Mouse (Mus musculus) intestine, embryonic 16.5 days (tissue): ENCODE data around the gene Nmt1. TPM values are rescaled to one million over a fixed set of nuclear protein-coding genes. Genes with fewer than 3 reads are reported as not detected.

ENCODE experiments used
- ATAC-seq: fragments of 200-750 bp; cut with Nextera tagmentation; 2 replicates; pipeline ENCODE4 v1.8.0; 2017; ENCODE audit warnings: moderate TSS enrichment, moderate library complexity
- H3K27ac ChIP-seq: fragments of 300-500 bp; sonication (generic); 2 replicates; pipeline ENCODE4 v1.5.1; 2014; ENCODE audit warnings: mild to moderate bottlenecking, low read length
- H3K27me3 ChIP-seq: fragments of 300-500 bp; sonication (generic); replicated peaks from 2 replicates; pipeline ENCODE4 v1.6.1; 2014; ENCODE audit warnings: low read length, control low read depth, mixed read lengths; ENCODE audit not compliant: control insufficient read depth, insufficient read depth
- H3K36me3 ChIP-seq: fragments of 300-500 bp; sonication (generic); 2 replicates; pipeline ENCODE4 v1.6.1; 2014; ENCODE audit warnings: low read length, control low read depth; ENCODE audit not compliant: control insufficient read depth, insufficient read depth
- H3K4me1 ChIP-seq: fragments of 300-500 bp; sonication (generic); 2 replicates; pipeline ENCODE4 v1.6.1; 2014; ENCODE audit warnings: low read length, control low read depth, mixed read lengths; ENCODE audit not compliant: control insufficient read depth, insufficient read depth
- H3K4me2 ChIP-seq: fragments of 300-500 bp; sonication (generic); 2 replicates; pipeline ENCODE4 v1.6.1; 2014; ENCODE audit warnings: low read depth, low read length, control low read depth
- H3K4me3 ChIP-seq: fragments of 300-500 bp; sonication (generic); 2 replicates; pipeline ENCODE4 v1.5.1; 2014; ENCODE audit warnings: mild to moderate bottlenecking, low read length
- H3K9ac ChIP-seq: fragments of 300-500 bp; sonication (generic); 2 replicates; pipeline ENCODE4 v1.6.1; 2014; ENCODE audit warnings: low read depth, low read length
- H3K9me3 ChIP-seq: fragments of 300-500 bp; sonication (generic); 2 replicates; pipeline ENCODE4 v1.6.1; 2016; ENCODE audit warnings: low read length, control low read depth; ENCODE audit not compliant: control insufficient read depth
- WGBS: fragments of 180-500 bp; shearing (Covaris S2); extraction: QIAGEN DNeasy Blood & Tissue Kit; methylation state at CpG from one replicate; pipeline ENCODE4 v1.1.7; 2014; 5-methylcytosine and 5-hydroxymethylcytosine counted together
- polyA plus RNA-seq: library from polyadenylated mRNA; unstranded; fragments of >200 nt; fragmentation: Nextera tagmentation; extraction: Ambion mirVana; gene quantifications from 2 replicates; pipeline ENCODE4 v1.2.1, GENCODE M21; 2015

Nmt1 gene
- polyA plus RNA-seq, result 55.9 and 59.6 TPM in 2 replicates

GRCm38 (mm10) chr11:103028176-103028891, at the start of gene Nmt1, which contains the start of gene Dcakd:
Gene Nmt1, plus strand, starts transcription at chr11:103028190.
Gene Dcakd, minus strand, starts transcription at chr11:103028333.
- H3K27ac ChIP-seq, result peak within 1 kb of the TSS; percentile 66
- no peaks in the 10 kb centered on the region for H3K9me3 ChIP-seq
- no peaks in the 10 kb centered on the region for H3K27me3 ChIP-seq
- peaks cover 17% of the 10 kb centered on the region for H3K4me1 ChIP-seq
- peak within 1 kb of the TSS; percentile 73 for H3K9ac ChIP-seq
- peak; percentile 99 for ATAC-seq
- no peaks in the 10 kb centered on the region for H3K36me3 ChIP-seq
- peak within 1 kb of the TSS; percentile 77 for H3K4me3 ChIP-seq
- under 1% methylated on average over 36 of the region's 36 CpGs for WGBS
- peak within 1 kb of the TSS; percentile 69 for H3K4me2 ChIP-seq

GRCm38 (mm10) chr11:102981151-102981890, 46.7 kb upstream of the Nmt1 start:
- no peaks in the 10 kb centered on the region for H3K36me3 ChIP-seq
- H3K4me2 ChIP-seq, result no peak overlapping the region
- WGBS, result 53% methylated on average over 10 of the region's 10 CpGs
- no peak overlapping the region for H3K27ac ChIP-seq
- peaks cover 8% of the 10 kb centered on the region; the same call in 1 of the 2 replicates for H3K4me1 ChIP-seq
- H3K27me3 ChIP-seq, result no peaks in the 10 kb centered on the region
- H3K4me3 ChIP-seq, result no peak overlapping the region
- H3K9ac ChIP-seq, result no peak overlapping the region
- ATAC-seq, result no peak
- H3K9me3 ChIP-seq, result no peaks in the 10 kb centered on the region

GRCm38 (mm10) chr11:102984086-102984485, 43.9 kb upstream of the Nmt1 start:
- Histone ChIP-seq H3K4me1 (peaks cover 4% of the 10 kb centered on the region; the same call in 1 of the 2 replicates), H3K4me2 (no peak overlapping the region), H3K27me3 (peaks cover 2% of the 10 kb centered on the region; the same call in 1 of the 2 replicates), H3K27ac (no peak overlapping the region), H3K9ac (no peak overlapping the region), H3K36me3 (no peaks in the 10 kb centered on the region), H3K4me3 (no peak overlapping the region), H3K9me3 (no peaks in the 10 kb centered on the region)
- ATAC-seq, result no peak
- 84% methylated on average over 9 of the region's 9 CpGs for WGBS

DNA sequence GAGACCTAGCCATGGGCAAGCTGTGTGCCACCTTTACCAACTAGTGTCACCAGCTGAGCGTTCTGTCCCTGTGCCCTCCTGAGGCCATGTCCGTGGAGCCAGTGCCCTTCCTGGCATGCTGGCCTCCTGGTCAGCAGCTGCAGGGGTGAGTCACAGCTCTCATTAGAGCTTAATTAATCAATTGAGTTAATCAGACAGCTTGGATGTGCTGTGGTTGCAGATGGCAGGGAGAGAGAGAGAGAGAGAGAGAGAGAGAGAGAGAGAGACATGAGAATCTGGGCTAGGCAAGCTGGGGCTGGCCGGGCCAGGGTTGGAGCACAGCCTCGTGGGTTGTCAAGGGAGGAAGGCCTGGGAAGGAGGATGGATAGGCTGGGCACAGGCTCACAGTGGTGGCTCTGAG, 43.4 kb upstream of the Nmt1 start:
- WGBS, result 62% methylated on average over 4 of the region's 4 CpGs
- ATAC-seq, result no peak

GRCm38 (mm10) chr11:102985160-102985559, 42.8 kb upstream of the Nmt1 start:
- Histone ChIP-seq H3K4me3 (no peak overlapping the region), H3K9me3 (no peaks in the 10 kb centered on the region), H3K27me3 (peaks cover 12% of the 10 kb centered on the region), H3K4me2 (no peak overlapping the region), H3K36me3 (no peaks in the 10 kb centered on the region), H3K4me1 (peaks cover 11% of the 10 kb centered on the region), H3K27ac (no peak overlapping the region), H3K9ac (no peak overlapping the region)
- 60% methylated on average over 6 of the region's 6 CpGs for whole genome bisulfite sequencing
- no peak for ATAC-seq

More for the DNA sequence above, 43.4 kb upstream of the Nmt1 start:
- H3K4me3 ChIP-seq, result no peak overlapping the region
- no peaks in the 10 kb centered on the region for H3K36me3 ChIP-seq
- H3K9ac ChIP-seq, result no peak overlapping the region
- peaks cover 7% of the 10 kb centered on the region; the same call in 1 of the 2 replicates for H3K27me3 ChIP-seq
- H3K4me2 ChIP-seq, result no peak overlapping the region
- no peaks in the 10 kb centered on the region for H3K9me3 ChIP-seq
- peaks cover 5% of the 10 kb centered on the region for H3K4me1 ChIP-seq
- no peak overlapping the region for H3K27ac ChIP-seq

DNA sequence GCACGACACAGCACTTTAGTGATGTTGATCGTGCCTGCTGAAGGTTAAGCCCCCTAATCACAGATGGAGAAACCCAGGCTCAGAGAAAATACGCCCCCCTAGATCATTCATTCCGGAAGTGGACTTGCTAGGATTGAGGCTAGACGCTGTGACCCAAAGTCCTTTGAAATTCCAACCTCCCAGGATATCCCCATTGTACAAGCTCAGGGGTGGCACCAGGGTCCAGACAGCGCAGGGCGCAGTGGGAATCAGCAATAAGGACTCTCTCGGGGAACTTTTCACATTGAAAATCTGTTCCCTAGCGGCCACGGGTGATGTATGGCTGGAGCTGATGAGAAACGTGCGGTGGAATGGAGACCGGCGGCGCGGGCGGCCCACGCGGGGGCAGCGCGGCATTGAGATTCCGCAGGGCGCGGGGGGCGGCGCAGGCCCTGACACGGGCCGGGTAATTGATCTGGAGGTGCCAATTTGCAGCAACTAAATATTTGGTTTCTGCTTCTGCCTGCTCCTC, 38.3 kb upstream of the Nmt1 start:
- 10% methylated on average over 28 of the region's 28 CpGs for WGBS

DNA sequence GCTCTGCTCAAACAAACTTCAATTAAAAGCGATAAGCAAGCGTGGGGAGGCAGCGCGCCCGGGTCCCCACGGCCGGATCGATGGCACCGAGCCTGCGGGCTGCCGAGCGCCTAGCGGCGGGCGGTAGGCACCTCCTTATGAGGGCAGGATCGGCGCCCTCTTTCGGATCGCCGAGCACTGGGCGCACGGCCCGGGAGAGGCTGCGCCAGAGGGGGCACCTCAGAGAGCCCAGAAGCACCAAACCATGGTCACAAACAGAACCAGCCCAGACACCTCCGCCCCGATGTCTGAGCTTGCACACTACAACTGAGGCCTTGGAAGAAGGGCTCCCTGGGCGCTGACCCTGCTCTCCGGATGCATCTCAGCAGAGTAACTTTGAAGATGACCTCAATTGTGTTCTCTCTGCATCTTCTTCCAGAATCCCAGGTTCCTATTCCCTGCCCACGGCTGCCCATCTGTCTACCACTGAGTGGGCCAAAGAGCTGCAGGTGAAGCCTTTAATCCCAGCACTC, 37.8 kb upstream of the Nmt1 start:
- no peaks in the 10 kb centered on the region for H3K36me3 ChIP-seq
- no peak overlapping the region for H3K27ac ChIP-seq
- peak overlapping the region; percentile 73 for H3K4me2 ChIP-seq
- peak overlapping the region; percentile 66 for H3K9ac ChIP-seq
- ATAC-seq, result peak; percentile 32; the same call in 1 of the 2 replicates
- peak overlapping the region; percentile 46 for H3K4me3 ChIP-seq
- 3% methylated on average over 29 of the region's 29 CpGs for WGBS
- peaks cover 19% of the 10 kb centered on the region for H3K27me3 ChIP-seq
- H3K9me3 ChIP-seq, result no peaks in the 10 kb centered on the region
- H3K4me1 ChIP-seq, result peaks cover 18% of the 10 kb centered on the region

More for the DNA sequence above, 38.3 kb upstream of the Nmt1 start:
- peak overlapping the region; percentile 73 for H3K4me2 ChIP-seq
- H3K4me1 ChIP-seq, result peaks cover 18% of the 10 kb centered on the region
- no peak overlapping the region for H3K27ac ChIP-seq
- H3K36me3 ChIP-seq, result no peaks in the 10 kb centered on the region
- peak overlapping the region; percentile 66 for H3K9ac ChIP-seq
- no peak for ATAC-seq
- peaks cover 19% of the 10 kb centered on the region for H3K27me3 ChIP-seq
- peak overlapping the region; percentile 46 for H3K4me3 ChIP-seq
- no peaks in the 10 kb centered on the region for H3K9me3 ChIP-seq

GRCm38 (mm10) chr11:102991681-102992080, 36.3 kb upstream of the Nmt1 start:
- WGBS, result 6% methylated on average over 16 of the region's 16 CpGs
- peak overlapping the region; percentile 26 for H3K27ac ChIP-seq
- peak overlapping the region; percentile 34 for H3K4me2 ChIP-seq
- H3K4me3 ChIP-seq, result peak overlapping the region; percentile 16; the same call in 1 of the 2 replicates
- no peaks in the 10 kb centered on the region for H3K9me3 ChIP-seq
- peak; percentile 32 for ATAC-seq
- H3K36me3 ChIP-seq, result no peaks in the 10 kb centered on the region
- H3K9ac ChIP-seq, result peak overlapping the region; percentile 31
- peaks cover 19% of the 10 kb centered on the region for H3K27me3 ChIP-seq
- H3K4me1 ChIP-seq, result peaks cover 18% of the 10 kb centered on the region

- 8% methylated on average over 5 of the region's 5 CpGs for WGBS
- Histone ChIP-seq H3K4me3 (no peak overlapping the region), H3K9me3 (no peaks in the 10 kb centered on the region), H3K27me3 (peaks cover 19% of the 10 kb centered on the region), H3K4me2 (no peak overlapping the region), H3K27ac (no peak overlapping the region), H3K4me1 (peaks cover 18% of the 10 kb centered on the region), H3K36me3 (peaks cover 3% of the 10 kb centered on the region; the same call in 1 of the 2 replicates), H3K9ac (no peak overlapping the region)
- ATAC-seq, result peak; percentile 37
These were observed 35.0 kb upstream of the Nmt1 start for GRCm38 (mm10) chr11:102992940-102993339.
